Mouse (Mus musculus): ENCODE data around the gene Glyat. TPM values are rescaled to one million over a fixed set of nuclear protein-coding genes. Genes with fewer than 3 reads are reported as not detected.

Gene Glyat
- polyA plus RNA-seq, 1 experiment from 2014 or later = 0.05 TPM

DNA sequence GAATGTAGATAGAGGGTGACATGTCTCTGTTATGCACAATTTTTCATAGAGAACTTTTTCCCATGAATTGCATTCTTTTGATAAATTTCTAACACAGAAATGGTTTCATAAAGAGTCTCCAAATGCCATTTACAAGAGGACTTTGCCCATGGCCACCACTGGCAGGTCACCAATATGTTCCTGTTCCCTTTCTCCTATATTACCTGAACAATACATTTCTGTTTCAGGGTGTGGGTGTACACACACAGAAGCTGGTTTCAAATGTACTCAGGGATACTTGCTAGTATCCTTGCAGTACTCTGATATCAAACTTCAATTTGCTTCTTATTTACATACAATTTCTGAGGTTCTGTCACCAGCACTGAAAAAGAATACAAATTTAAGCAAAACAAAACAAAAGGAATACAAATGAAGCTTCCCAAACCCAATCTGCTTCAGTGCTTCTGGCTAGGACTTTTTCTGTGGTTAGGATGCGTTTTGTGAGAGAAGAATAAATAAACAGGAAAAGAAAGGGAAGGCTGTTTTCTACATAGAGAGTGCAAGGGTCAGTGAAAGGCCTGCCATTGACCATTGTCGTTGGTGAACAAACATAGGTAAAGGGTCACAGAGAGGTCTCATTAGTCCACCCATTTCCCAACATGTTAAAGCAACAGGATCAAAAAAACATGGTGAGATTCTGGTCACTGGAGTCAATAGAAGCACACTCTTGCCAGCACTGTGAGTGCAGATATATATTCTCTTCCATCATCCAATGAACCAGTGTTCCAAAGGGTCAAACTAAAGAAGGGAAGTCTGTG is 32.2 kb upstream of the Glyat start:
- Histone ChIP-seq H3K9me3 (replicated peaks; ENCODE audit: control insufficient read depth, low read length) (no peaks in the 10 kb centered on the region), H3K27ac (ENCODE audit: low read length) (no peak overlapping the region), H3K4me3 (replicated peaks; ENCODE audit: low read length) (no peak overlapping the region), H3K4me2 (ENCODE audit: low read depth, low read length) (no peak overlapping the region), H3K27me3 (ENCODE audit: control insufficient read depth, insufficient read depth, low read length) (no peaks in the 10 kb centered on the region), H3K36me3 (ENCODE audit: control insufficient read depth, insufficient read depth, low read length) (no peaks in the 10 kb centered on the region), H3K4me1 (ENCODE audit: control insufficient read depth, insufficient read depth, low read length) (peaks cover 9% of the 10 kb centered on the region; the same call in 1 of the 2 replicates), H3K9ac (ENCODE audit: low read length) (no peak overlapping the region)
- WGBS = 11% methylated on average over 2 of the region's 2 CpGs
- ATAC-seq (ENCODE audit: insufficient read depth, low FRiP score) = no peak

DNA sequence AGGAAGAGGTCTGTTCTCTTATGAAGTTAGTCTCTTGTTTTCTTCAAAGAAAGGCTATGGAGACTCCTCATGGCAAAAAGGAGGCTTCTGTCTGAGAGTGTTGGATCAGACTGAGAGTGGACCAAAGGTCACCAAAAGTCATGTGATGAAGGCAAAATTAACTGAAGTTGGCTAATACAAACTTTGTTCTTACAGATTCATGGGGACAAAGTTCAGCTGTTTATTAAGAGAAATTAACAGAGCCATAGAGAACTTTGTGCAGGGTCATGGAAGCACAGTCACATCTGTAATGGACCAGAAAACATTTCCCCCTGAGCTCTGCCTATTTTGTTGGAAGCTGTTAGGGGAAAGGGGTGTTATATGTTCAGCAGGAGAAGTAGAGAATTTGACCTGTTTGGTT is 24.8 kb upstream of the Glyat start:
- Histone ChIP-seq H3K9ac (ENCODE audit: low read length) (no peak overlapping the region), H3K36me3 (ENCODE audit: control insufficient read depth, insufficient read depth, low read length) (no peaks in the 10 kb centered on the region), H3K9me3 (replicated peaks; ENCODE audit: control insufficient read depth, low read length) (no peaks in the 10 kb centered on the region), H3K27ac (ENCODE audit: low read length) (no peak overlapping the region), H3K4me3 (replicated peaks; ENCODE audit: low read length) (no peak overlapping the region), H3K4me1 (ENCODE audit: control insufficient read depth, insufficient read depth, low read length) (no peaks in the 10 kb centered on the region), H3K27me3 (ENCODE audit: control insufficient read depth, insufficient read depth, low read length) (no peaks in the 10 kb centered on the region), H3K4me2 (ENCODE audit: low read depth, low read length) (no peak overlapping the region)
- no peak for ATAC-seq (ENCODE audit: insufficient read depth, low FRiP score)

DNA sequence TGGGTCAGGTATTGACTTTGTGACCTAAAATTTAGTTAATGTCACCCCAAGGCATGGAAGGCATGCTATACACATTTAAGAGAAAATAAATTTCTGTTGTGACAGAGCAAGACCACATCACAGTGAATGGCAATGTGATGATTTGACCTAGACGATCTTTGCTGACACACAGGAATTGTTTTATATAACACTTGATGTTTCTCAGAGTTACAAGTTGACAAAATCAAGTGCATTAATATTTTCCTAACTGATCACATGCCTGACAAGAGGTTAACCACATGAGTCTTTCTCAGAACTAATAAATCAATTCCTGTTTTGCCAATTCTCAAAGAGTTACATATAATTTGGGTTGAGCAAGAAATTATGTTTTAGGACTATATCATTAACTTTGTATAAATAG is 19.5 kb upstream of the Glyat start:
- no peaks in the 10 kb centered on the region for H3K9me3 ChIP-seq (replicated peaks; ENCODE audit: control insufficient read depth, low read length)
- H3K36me3 ChIP-seq (ENCODE audit: control insufficient read depth, insufficient read depth, low read length) = no peaks in the 10 kb centered on the region
- no peak for ATAC-seq (ENCODE audit: insufficient read depth, low FRiP score)
- H3K4me3 ChIP-seq (replicated peaks; ENCODE audit: low read length) = no peak overlapping the region
- H3K4me2 ChIP-seq (ENCODE audit: low read depth, low read length) = no peak overlapping the region
- H3K4me1 ChIP-seq (ENCODE audit: control insufficient read depth, insufficient read depth, low read length) = no peaks in the 10 kb centered on the region
- no peak overlapping the region for H3K9ac ChIP-seq (ENCODE audit: low read length)
- no peak overlapping the region for H3K27ac ChIP-seq (ENCODE audit: low read length)
- 62% methylated on average over 1 of the region's 1 CpGs for WGBS
- no peaks in the 10 kb centered on the region for H3K27me3 ChIP-seq (ENCODE audit: control insufficient read depth, insufficient read depth, low read length)

DNA sequence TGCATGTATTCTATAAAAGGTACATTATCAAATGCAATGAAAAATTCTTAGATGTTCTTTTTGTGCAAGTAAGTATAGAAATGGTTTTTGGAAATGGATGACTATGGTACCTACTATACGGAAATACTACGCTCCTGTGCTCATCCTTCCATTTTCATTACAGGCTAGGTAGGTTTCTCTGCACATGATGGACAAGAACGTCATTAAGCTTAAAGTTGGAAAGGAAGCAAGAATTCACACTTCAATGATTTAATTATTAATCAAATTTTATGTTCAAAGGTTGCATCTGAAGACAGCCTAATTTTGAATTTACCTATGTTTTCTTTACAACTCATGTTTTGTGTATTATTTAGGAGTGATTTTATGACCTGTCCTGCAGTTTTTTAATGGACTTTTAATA is 1.2 kb downstream of the Glyat start:
- H3K27ac ChIP-seq (ENCODE audit: low read length) = no peak overlapping the region
- H3K36me3 ChIP-seq (ENCODE audit: control insufficient read depth, insufficient read depth, low read length) = no peaks in the 10 kb centered on the region
- WGBS = 86% methylated on average over 3 of the region's 3 CpGs
- no peaks in the 10 kb centered on the region for H3K9me3 ChIP-seq (replicated peaks; ENCODE audit: control insufficient read depth, low read length)
- H3K4me2 ChIP-seq (ENCODE audit: low read depth, low read length) = no peak overlapping the region
- no peaks in the 10 kb centered on the region for H3K4me1 ChIP-seq (ENCODE audit: control insufficient read depth, insufficient read depth, low read length)
- no peaks in the 10 kb centered on the region for H3K27me3 ChIP-seq (ENCODE audit: control insufficient read depth, insufficient read depth, low read length)
- ATAC-seq (ENCODE audit: insufficient read depth, low FRiP score) = no peak
- H3K4me3 ChIP-seq (replicated peaks; ENCODE audit: low read length) = no peak overlapping the region
- no peak overlapping the region for H3K9ac ChIP-seq (ENCODE audit: low read length)

DNA sequence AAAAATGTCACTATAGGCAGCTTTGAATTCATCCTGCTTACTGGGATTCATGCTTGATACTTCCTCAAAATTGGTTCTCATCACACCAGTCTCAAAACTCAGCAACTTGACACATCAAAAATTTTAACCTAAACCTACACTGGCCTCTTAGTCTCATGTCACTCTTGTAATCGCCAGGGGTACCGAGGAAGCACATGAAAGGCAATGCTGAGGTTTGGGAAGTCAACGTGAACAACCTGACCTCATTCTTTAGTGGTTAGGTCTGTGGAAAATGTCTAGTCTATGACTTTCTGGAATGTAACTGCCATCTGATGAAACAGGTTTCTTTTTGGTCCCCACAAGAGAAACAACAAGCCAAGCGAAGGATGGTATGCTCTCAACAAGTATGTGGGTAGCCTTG is 1.9 kb downstream of the Glyat start:
- Histone ChIP-seq H3K9me3 (replicated peaks; ENCODE audit: control insufficient read depth, low read length) (no peaks in the 10 kb centered on the region), H3K4me1 (ENCODE audit: control insufficient read depth, insufficient read depth, low read length) (no peaks in the 10 kb centered on the region), H3K27ac (ENCODE audit: low read length) (no peak overlapping the region), H3K4me3 (replicated peaks; ENCODE audit: low read length) (no peak overlapping the region), H3K4me2 (ENCODE audit: low read depth, low read length) (no peak overlapping the region), H3K9ac (ENCODE audit: low read length) (no peak overlapping the region), H3K27me3 (ENCODE audit: control insufficient read depth, insufficient read depth, low read length) (no peaks in the 10 kb centered on the region), H3K36me3 (ENCODE audit: control insufficient read depth, insufficient read depth, low read length) (no peaks in the 10 kb centered on the region)
- no peak for ATAC-seq (ENCODE audit: insufficient read depth, low FRiP score)
- 89% methylated on average over 4 of the region's 4 CpGs for WGBS

DNA sequence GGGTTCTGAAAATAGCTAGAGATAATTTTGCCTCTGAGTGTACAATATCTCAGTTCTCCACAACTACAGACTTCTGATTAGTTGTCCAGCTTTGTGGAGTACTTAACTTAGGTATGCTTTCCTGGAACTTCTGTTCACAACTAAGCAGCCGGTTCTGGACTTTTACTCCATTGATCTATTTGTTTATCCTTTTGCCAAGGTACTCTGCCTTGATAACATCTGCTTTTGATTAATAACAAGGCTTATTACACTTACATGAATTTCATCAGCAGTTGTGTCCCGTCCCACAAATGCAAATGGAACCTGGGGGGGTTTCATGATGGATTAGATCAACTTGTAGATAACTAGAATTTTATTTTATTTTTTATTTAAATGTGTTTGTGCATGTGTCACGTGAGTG is 3.8 kb downstream of the Glyat start:
- WGBS = 50% methylated on average over 3 of the region's 3 CpGs
- Histone ChIP-seq H3K4me2 (ENCODE audit: low read depth, low read length) (no peak overlapping the region), H3K9ac (ENCODE audit: low read length) (no peak overlapping the region), H3K9me3 (replicated peaks; ENCODE audit: control insufficient read depth, low read length) (no peaks in the 10 kb centered on the region), H3K27ac (ENCODE audit: low read length) (no peak overlapping the region), H3K4me1 (ENCODE audit: control insufficient read depth, insufficient read depth, low read length) (no peaks in the 10 kb centered on the region), H3K27me3 (ENCODE audit: control insufficient read depth, insufficient read depth, low read length) (no peaks in the 10 kb centered on the region), H3K36me3 (ENCODE audit: control insufficient read depth, insufficient read depth, low read length) (no peaks in the 10 kb centered on the region), H3K4me3 (replicated peaks; ENCODE audit: low read length) (no peak overlapping the region)
- no peak for ATAC-seq (ENCODE audit: insufficient read depth, low FRiP score)

DNA sequence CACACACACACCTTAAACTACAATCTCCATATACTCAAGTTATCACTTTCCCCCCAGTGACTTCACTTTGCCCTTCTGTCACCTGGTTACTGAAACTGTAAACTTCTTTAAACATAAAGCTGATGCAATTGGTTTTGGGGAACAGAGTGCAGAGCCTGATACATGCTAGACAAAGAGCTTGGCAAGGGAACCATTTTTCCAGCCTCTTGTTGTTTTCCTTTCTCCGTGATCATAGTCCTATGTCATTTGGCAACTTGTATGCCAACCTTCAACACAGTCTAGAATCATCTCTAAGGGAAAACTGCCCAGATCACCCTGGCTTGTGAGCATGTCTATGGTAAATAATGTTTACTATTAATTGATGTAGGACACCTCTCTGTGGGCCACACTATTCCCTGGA is 4.9 kb downstream of the Glyat start:
- Histone ChIP-seq H3K27ac (ENCODE audit: low read length) (no peak overlapping the region), H3K36me3 (ENCODE audit: control insufficient read depth, insufficient read depth, low read length) (no peaks in the 10 kb centered on the region), H3K4me3 (replicated peaks; ENCODE audit: low read length) (no peak overlapping the region), H3K4me2 (ENCODE audit: low read depth, low read length) (no peak overlapping the region), H3K4me1 (ENCODE audit: control insufficient read depth, insufficient read depth, low read length) (no peaks in the 10 kb centered on the region), H3K9ac (ENCODE audit: low read length) (no peak overlapping the region), H3K9me3 (replicated peaks; ENCODE audit: control insufficient read depth, low read length) (no peaks in the 10 kb centered on the region), H3K27me3 (ENCODE audit: control insufficient read depth, insufficient read depth, low read length) (no peaks in the 10 kb centered on the region)
- ATAC-seq (ENCODE audit: insufficient read depth, low FRiP score) = no peak
- 74% methylated on average over 1 of the region's 1 CpGs for WGBS

DNA sequence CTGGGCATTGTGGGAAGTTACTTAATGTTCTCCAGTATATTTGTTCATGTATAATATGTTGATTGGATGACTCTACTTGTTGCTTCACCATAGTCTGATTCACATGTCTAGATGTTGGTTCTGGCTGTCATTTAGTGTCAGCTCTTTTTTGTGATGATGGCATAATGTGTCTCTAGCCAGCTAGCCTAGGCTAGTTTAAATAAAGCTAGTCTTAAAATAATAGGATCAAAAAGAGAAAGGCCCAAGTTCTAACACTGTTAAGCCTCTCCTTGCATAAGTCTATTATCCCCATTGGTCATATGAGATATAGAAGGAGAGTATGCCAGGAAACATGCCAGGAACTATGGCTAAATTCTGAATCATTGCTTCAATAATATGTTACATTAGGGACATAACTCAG is 16.4 kb downstream of the Glyat start:
- no peak for ATAC-seq (ENCODE audit: insufficient read depth, low FRiP score)
- Histone ChIP-seq H3K4me3 (replicated peaks; ENCODE audit: low read length) (no peak overlapping the region), H3K9ac (ENCODE audit: low read length) (no peak overlapping the region), H3K27me3 (ENCODE audit: control insufficient read depth, insufficient read depth, low read length) (no peaks in the 10 kb centered on the region), H3K4me2 (ENCODE audit: low read depth, low read length) (no peak overlapping the region), H3K36me3 (ENCODE audit: control insufficient read depth, insufficient read depth, low read length) (no peaks in the 10 kb centered on the region), H3K9me3 (replicated peaks; ENCODE audit: control insufficient read depth, low read length) (no peaks in the 10 kb centered on the region), H3K4me1 (ENCODE audit: control insufficient read depth, insufficient read depth, low read length) (no peaks in the 10 kb centered on the region), H3K27ac (ENCODE audit: low read length) (no peak overlapping the region)

DNA sequence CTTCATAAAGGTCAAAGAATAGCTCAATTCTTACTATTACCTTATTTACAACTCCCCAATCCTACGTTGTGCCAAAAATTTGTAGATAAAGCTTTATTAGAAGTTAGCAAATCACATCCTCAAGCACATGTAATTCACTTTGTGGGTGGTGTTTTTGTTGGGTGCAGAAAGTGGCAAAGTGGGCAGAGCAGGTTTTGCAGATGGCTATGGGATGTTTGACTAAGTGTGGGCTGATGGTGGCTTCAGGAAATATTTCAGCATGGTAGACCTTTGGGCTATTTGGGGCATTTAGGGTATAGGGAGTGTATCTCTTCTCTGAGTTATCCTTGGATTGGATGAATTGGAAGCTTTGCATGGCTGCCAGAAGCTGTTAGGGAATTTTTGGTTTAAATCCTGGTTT is 33.0 kb downstream of the Glyat start:
- H3K9me3 ChIP-seq (replicated peaks; ENCODE audit: control insufficient read depth, low read length) = no peaks in the 10 kb centered on the region
- no peaks in the 10 kb centered on the region for H3K4me1 ChIP-seq (ENCODE audit: control insufficient read depth, insufficient read depth, low read length)
- no peak overlapping the region for H3K4me3 ChIP-seq (replicated peaks; ENCODE audit: low read length)
- H3K27ac ChIP-seq (ENCODE audit: low read length) = no peak overlapping the region
- no peak for ATAC-seq (ENCODE audit: insufficient read depth, low FRiP score)
- no peak overlapping the region for H3K4me2 ChIP-seq (ENCODE audit: low read depth, low read length)
- no peaks in the 10 kb centered on the region for H3K36me3 ChIP-seq (ENCODE audit: control insufficient read depth, insufficient read depth, low read length)
- no peaks in the 10 kb centered on the region for H3K27me3 ChIP-seq (ENCODE audit: control insufficient read depth, insufficient read depth, low read length)
- H3K9ac ChIP-seq (ENCODE audit: low read length) = no peak overlapping the region
- WGBS = 76% methylated on average over 1 of the region's 1 CpGs
